Mouse (Mus musculus) forebrain, embryonic 16.5 days (tissue): ENCODE results near the gene Wars2. TPM values are rescaled to one million over a fixed set of nuclear protein-coding genes. Genes with fewer than 3 reads are reported as not detected.
A peak's percentile ranks its signal among the peaks of the same experiment; 100 is the strongest.

ENCODE experiments used
- ATAC-seq: fragments of 200-750 bp; cut with Nextera tagmentation; 2 replicates; pipeline ENCODE4 v1.8.0; 2017; ENCODE audit warnings: mild to moderate bottlenecking, moderate library complexity
- H3K27ac ChIP-seq: fragments of 300-500 bp; sonication (generic); 2 replicates; pipeline ENCODE4 v1.5.1; 2014; ENCODE audit warnings: low read length, control low read depth
- H3K27me3 ChIP-seq: fragments of 300-500 bp; sonication (generic); replicated peaks from 2 replicates; pipeline ENCODE4 v1.6.1; 2014; ENCODE audit warnings: low read length; ENCODE audit not compliant: control insufficient read depth, insufficient read depth
- H3K36me3 ChIP-seq: fragments of 300-500 bp; sonication (generic); 2 replicates; pipeline ENCODE4 v1.6.1; 2014; ENCODE audit not compliant: control insufficient read depth, insufficient read depth
- H3K4me1 ChIP-seq: fragments of 300-500 bp; sonication (generic); replicated peaks from 2 replicates; pipeline ENCODE4 v1.6.1; 2014; ENCODE audit warnings: low read length; ENCODE audit not compliant: control insufficient read depth, insufficient read depth
- H3K4me2 ChIP-seq: fragments of 300-500 bp; sonication (generic); 2 replicates; pipeline ENCODE4 v1.6.1; 2014; ENCODE audit warnings: mild to moderate bottlenecking, low read length, control low read depth
- H3K4me3 ChIP-seq: fragments of 300-500 bp; sonication (generic); replicated peaks from 2 replicates; pipeline ENCODE4 v1.5.1; 2014; ENCODE audit warnings: mild to moderate bottlenecking, low read length, control low read depth
- H3K9ac ChIP-seq: fragments of 300-500 bp; sonication (generic); replicated peaks from 2 replicates; pipeline ENCODE4 v1.6.1; 2014; ENCODE audit warnings: low read depth, low read length, control low read depth
- H3K9me3 ChIP-seq: fragments of 300-500 bp; sonication (generic); 2 replicates; pipeline ENCODE4 v1.6.1; 2016; ENCODE audit warnings: low read length; ENCODE audit not compliant: control insufficient read depth
- WGBS: fragments of 180-500 bp; shearing (Covaris S2); extraction: QIAGEN DNeasy Blood & Tissue Kit; methylation state at CpG from one replicate; pipeline ENCODE4 v1.1.7; 2014; 5-methylcytosine and 5-hydroxymethylcytosine counted together
- polyA plus RNA-seq: library from polyadenylated mRNA; unstranded; fragments of >200 nt; fragmentation: Nextera tagmentation; extraction: Ambion mirVana; gene quantifications from 2 replicates; pipeline ENCODE4 v1.2.1, GENCODE M21; 2015

Wars2 gene
- polyA plus RNA-seq, 1 experiment from 2014 or later, result 6.3 TPM

DNA sequence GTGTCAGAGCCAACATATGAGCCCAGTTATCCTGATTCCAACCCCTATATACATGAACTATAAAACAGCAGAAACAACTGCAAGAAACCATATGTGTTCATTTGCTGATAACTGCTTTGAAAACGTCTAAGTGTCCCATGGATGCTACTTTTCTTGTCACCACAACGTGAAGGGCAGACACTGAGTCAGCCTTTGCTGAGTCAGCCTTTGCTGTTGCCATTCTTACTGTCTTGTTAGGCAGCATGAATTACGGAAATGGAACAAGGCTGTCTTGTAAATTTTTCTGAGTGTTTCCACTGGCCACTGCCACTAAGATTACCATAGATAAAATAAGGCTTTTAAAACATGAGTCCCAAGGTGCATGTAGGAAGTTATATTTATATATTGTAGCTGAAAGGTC lies 7.0 kb downstream of the Wars2 start:
- Histone ChIP-seq H3K27me3 (no peaks in the 10 kb centered on the region), H3K4me3 (no peak overlapping the region), H3K4me1 (no peaks in the 10 kb centered on the region), H3K27ac (no peak overlapping the region), H3K4me2 (no peak overlapping the region), H3K9ac (no peak overlapping the region), H3K9me3 (no peaks in the 10 kb centered on the region), H3K36me3 (no peaks in the 10 kb centered on the region)
- ATAC-seq, result no peak
- 80% methylated on average over 3 of the region's 3 CpGs for WGBS

DNA sequence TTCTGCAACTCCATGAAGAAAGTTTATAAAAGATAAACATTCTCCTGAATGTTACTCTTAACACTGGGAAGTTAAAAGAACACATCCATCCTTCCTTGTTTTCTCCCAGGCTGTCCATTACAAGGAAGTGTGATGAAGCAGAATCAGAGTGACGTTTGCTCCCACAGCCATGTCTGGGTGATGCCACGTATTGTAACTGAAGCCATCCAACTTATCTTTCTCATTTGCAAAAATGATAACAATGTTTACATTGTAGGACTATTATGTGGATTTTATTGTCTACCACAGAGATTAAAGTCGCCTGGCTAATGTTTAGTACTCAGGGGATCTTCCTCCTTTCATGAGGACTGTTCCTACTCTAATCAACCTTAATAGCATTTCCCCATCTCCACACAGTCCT lies 8.2 kb downstream of the Wars2 start:
- 92% methylated on average over 3 of the region's 3 CpGs for WGBS

DNA sequence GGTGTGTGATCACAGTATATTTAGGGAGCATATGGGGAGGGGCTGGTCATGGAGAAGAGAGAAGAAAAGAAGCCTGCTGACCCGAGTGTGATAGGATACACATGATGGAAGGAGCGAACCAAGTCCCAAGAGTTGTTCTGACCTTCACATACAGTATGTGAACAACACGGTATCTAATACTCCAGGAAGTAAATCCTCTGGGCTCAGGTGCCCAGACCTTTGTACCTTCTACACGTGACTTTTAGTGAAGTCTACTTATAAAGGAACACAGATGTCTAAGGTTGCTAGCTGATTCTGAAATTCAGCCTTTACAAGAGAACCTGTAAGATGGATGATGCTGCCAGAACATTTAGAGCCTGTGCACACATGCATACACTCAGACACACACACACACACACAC lies 15.4 kb downstream of the Wars2 start:
- Histone ChIP-seq H3K27ac (no peak overlapping the region), H3K4me1 (peaks cover 10% of the 10 kb centered on the region), H3K4me2 (no peak overlapping the region), H3K36me3 (no peaks in the 10 kb centered on the region), H3K4me3 (no peak overlapping the region), H3K27me3 (no peaks in the 10 kb centered on the region), H3K9me3 (peaks cover 4% of the 10 kb centered on the region; the same call in 1 of the 2 replicates), H3K9ac (no peak overlapping the region)
- WGBS, result 91% methylated on average over 4 of the region's 4 CpGs
- no peak for ATAC-seq

More for the DNA sequence above, 8.2 kb downstream of the Wars2 start:
- H3K27me3 ChIP-seq, result no peaks in the 10 kb centered on the region
- no peaks in the 10 kb centered on the region for H3K9me3 ChIP-seq
- H3K9ac ChIP-seq, result no peak overlapping the region
- no peaks in the 10 kb centered on the region for H3K4me1 ChIP-seq
- no peak overlapping the region for H3K4me2 ChIP-seq
- no peaks in the 10 kb centered on the region for H3K36me3 ChIP-seq
- H3K4me3 ChIP-seq, result no peak overlapping the region
- H3K27ac ChIP-seq, result no peak overlapping the region
- no peak for ATAC-seq

DNA sequence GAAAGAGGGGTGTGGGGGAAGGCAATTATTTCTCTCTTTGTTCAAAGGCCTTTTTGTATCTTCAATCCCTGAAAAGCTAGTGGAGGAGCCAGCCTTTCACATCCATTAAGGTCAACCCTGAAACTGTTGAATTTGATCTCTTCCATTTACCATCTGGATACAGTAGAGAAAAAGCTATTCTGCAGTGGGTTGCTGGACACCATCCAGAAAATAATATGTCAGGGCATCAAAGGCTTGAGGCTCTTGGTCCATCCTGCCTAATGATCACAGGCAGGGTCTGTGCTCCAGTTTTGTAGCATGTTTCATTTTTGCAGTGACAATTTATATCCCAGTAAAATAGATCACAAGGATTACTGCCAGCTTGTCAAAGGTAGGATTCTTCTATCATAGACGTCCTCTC lies 16.1 kb downstream of the Wars2 start:
- Histone ChIP-seq H3K27me3 (no peaks in the 10 kb centered on the region), H3K4me3 (no peak overlapping the region), H3K27ac (no peak overlapping the region), H3K36me3 (no peaks in the 10 kb centered on the region), H3K9me3 (peaks cover 4% of the 10 kb centered on the region; the same call in 1 of the 2 replicates), H3K4me2 (no peak overlapping the region), H3K4me1 (peaks cover 10% of the 10 kb centered on the region), H3K9ac (no peak overlapping the region)
- 13% methylated on average over 1 of the region's 1 CpGs for WGBS
- ATAC-seq, result peak; percentile 40; the same call in 1 of the 2 replicates

DNA sequence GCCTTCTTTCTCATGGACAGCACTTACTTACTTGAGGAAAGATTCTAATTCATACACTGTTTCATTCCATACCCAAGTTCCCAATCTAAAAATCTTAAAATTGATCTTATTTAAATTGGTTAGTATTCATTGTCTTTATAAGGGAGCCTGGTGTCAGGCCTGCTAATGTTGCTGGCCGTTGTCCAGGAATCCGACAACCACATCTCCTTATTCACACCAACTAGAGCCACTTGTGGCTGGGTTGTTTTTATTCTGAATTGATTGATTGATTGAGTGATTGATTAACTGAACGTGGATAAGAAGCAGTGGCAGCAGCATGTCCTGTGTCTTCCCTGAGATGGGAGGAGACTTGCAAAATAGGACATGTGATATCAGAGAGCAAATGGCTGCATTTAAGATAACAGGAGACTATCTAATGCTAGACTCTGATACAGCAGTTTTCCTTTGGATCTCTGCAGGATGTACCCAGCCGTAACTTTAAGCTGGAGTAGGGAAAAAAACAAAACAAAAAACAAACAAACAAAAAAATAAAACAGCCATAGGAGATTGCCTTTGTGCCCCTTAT lies 16.7 kb downstream of the Wars2 start:
- no peaks in the 10 kb centered on the region for H3K36me3 ChIP-seq
- 38% methylated on average over 4 of the region's 4 CpGs for WGBS
- no peaks in the 10 kb centered on the region for H3K27me3 ChIP-seq
- H3K9ac ChIP-seq, result no peak overlapping the region
- H3K4me3 ChIP-seq, result no peak overlapping the region
- ATAC-seq, result peak; percentile 33; the same call in 1 of the 2 replicates
- H3K4me2 ChIP-seq, result no peak overlapping the region
- no peak overlapping the region for H3K27ac ChIP-seq
- H3K9me3 ChIP-seq, result peaks cover 4% of the 10 kb centered on the region; the same call in 1 of the 2 replicates
- peaks cover 10% of the 10 kb centered on the region for H3K4me1 ChIP-seq

DNA sequence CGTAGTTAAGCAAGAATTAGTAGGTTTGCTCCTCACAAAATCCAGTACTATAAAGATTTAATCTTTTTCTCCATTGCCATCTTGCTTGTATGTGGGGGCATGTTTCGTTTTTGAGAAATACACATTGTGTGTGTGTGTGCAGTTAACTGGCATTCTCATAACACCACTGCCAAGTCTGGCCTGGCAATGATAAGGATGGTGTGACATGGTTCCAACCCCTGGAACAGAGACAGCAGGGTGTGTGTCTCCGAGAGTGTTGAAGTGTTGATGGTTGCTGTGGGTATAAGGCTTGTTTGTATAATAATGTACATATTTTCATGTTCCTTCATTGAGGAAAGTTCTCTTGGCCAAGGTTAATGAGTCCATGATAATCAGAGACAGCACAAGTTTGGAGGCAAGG lies 19.1 kb downstream of the Wars2 start:
- no peak overlapping the region for H3K9ac ChIP-seq
- peaks cover 4% of the 10 kb centered on the region; the same call in 1 of the 2 replicates for H3K9me3 ChIP-seq
- 92% methylated on average over 3 of the region's 3 CpGs for WGBS
- peaks cover 10% of the 10 kb centered on the region for H3K4me1 ChIP-seq
- H3K27ac ChIP-seq, result no peak overlapping the region
- H3K36me3 ChIP-seq, result no peaks in the 10 kb centered on the region
- no peak for ATAC-seq
- H3K4me2 ChIP-seq, result no peak overlapping the region
- H3K27me3 ChIP-seq, result no peaks in the 10 kb centered on the region
- no peak overlapping the region for H3K4me3 ChIP-seq

DNA sequence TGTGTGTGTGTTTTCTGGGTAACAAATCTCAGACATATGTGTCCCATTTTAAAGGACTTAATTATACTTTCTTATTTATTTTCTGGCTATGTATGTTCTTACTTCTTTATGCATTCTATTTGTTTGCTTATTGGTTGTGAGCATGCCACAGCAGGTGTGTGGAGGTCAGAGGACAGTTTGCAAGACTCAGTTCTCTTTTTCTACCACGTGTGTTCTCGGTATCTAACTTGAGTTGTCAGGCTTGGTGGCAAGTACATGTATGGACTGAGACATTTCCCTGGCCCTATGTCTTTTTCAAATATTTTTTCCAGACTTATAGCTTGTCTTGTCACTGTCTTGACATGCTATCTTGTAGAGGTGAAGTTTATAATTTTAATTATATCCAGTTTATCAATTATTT lies 21.3 kb downstream of the Wars2 start:
- Histone ChIP-seq H3K36me3 (no peaks in the 10 kb centered on the region), H3K27me3 (no peaks in the 10 kb centered on the region), H3K4me2 (no peak overlapping the region), H3K9ac (no peak overlapping the region), H3K9me3 (peaks cover 4% of the 10 kb centered on the region; the same call in 1 of the 2 replicates), H3K4me1 (peaks cover 5% of the 10 kb centered on the region), H3K27ac (no peak overlapping the region), H3K4me3 (no peak overlapping the region)
- 89% methylated on average over 2 of the region's 2 CpGs for WGBS
- no peak for ATAC-seq

DNA sequence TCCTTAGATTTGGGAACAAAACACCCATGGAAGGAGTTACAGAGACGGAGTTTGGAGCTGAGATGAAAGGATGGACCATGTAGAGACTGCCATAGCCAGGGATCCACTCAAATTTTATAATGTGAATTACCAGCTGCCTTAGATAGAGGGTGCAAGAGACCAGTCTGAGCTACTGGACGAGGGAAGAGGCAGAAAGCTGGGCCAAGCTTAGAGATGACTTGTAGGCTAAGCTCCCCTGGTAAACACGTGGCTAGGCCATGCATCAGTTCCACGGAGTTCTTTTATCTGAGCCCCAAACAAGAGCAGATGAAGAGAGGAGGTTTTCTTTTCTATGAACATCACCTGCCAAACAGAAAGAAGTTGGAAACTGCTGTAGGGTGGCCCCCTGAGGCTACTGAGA lies 26.9 kb downstream of the Wars2 start:
- Histone ChIP-seq H3K9me3 (no peaks in the 10 kb centered on the region), H3K4me1 (no peaks in the 10 kb centered on the region), H3K4me2 (no peak overlapping the region), H3K27ac (no peak overlapping the region), H3K9ac (no peak overlapping the region), H3K36me3 (no peaks in the 10 kb centered on the region), H3K4me3 (no peak overlapping the region), H3K27me3 (no peaks in the 10 kb centered on the region)
- no peak for ATAC-seq
- WGBS, result 65% methylated on average over 4 of the region's 4 CpGs

DNA sequence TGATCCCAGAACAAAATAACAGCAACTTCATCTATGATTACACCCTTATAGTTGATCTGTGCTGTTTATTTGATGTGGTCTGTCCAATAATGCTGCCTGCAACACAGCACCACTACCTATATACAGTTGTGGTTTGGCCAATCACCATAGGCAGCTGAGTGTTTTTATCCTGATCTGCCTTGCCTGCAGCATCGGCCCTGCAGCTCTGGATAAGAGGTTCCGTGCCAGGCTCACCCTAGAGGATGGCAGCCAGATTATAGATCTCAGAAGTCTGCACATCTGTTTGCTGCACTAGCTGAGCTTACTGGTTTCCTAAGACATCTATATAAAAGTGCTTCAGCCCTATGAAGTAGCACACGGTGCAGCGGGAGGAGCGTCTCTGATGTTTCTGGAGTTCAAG lies 32.3 kb downstream of the Wars2 start:
- no peak for ATAC-seq
- Histone ChIP-seq H3K36me3 (no peaks in the 10 kb centered on the region), H3K27ac (no peak overlapping the region), H3K9ac (no peak overlapping the region), H3K4me3 (no peak overlapping the region), H3K9me3 (no peaks in the 10 kb centered on the region), H3K4me2 (no peak overlapping the region), H3K27me3 (no peaks in the 10 kb centered on the region), H3K4me1 (no peaks in the 10 kb centered on the region)
- 90% methylated on average over 5 of the region's 5 CpGs for WGBS
